Mouse (Mus musculus) limb, embryonic 14.5 days (tissue): ENCODE data around the gene Mex3a. TPM values are rescaled to one million over a fixed set of nuclear protein-coding genes. Genes with fewer than 3 reads are reported as not detected.
A peak's percentile ranks its signal among the peaks of the same experiment; 100 is the strongest.

ENCODE experiments used
- ATAC-seq: fragments of 200-750 bp; cut with Nextera tagmentation; 2 replicates; pipeline ENCODE4 v1.8.0; 2017; ENCODE audit warnings: low read depth, moderate number of reproducible peaks, moderate TSS enrichment; ENCODE audit not compliant: low FRiP score
- DNase-seq: peaks from one replicate; pipeline ENCODE4 v3.0.0-alpha.2; 2015; ENCODE audit warnings: low spot score
- H3K27ac ChIP-seq: fragments of 300-500 bp; sonication (generic); replicated peaks from 2 replicates; pipeline ENCODE4 v1.5.1; 2014; ENCODE audit warnings: low read depth, mild to moderate bottlenecking, low read length, moderate library complexity, mixed read lengths
- H3K27me3 ChIP-seq: fragments of 300-500 bp; sonication (generic); 2 replicates; pipeline ENCODE4 v1.6.1; 2014; ENCODE audit warnings: low read length, mixed read lengths; ENCODE audit not compliant: control insufficient read depth, insufficient read depth
- H3K36me3 ChIP-seq: fragments of 300-500 bp; sonication (generic); 2 replicates; pipeline ENCODE4 v1.6.1; 2014; ENCODE audit warnings: mild to moderate bottlenecking, low read length, moderate library complexity, mixed read lengths; ENCODE audit not compliant: control insufficient read depth, insufficient read depth
- H3K4me1 ChIP-seq: fragments of 300-500 bp; sonication (generic); 2 replicates; pipeline ENCODE4 v1.6.1; 2014; ENCODE audit warnings: antibody characterized with exemption, low read length, mixed read lengths; ENCODE audit not compliant: control insufficient read depth, insufficient read depth
- H3K4me2 ChIP-seq: fragments of 300-500 bp; sonication (generic); replicated peaks from 2 replicates; pipeline ENCODE4 v1.6.1; 2014; ENCODE audit warnings: low read depth, mild to moderate bottlenecking, low read length, moderate library complexity; ENCODE audit not compliant: severe bottlenecking
- H3K4me3 ChIP-seq: fragments of 300-500 bp; sonication (generic); replicated peaks from 2 replicates; pipeline ENCODE4 v1.5.1; 2014; ENCODE audit warnings: low read length
- H3K9ac ChIP-seq: fragments of 300-500 bp; sonication (generic); 2 replicates; pipeline ENCODE4 v1.6.1; 2014; ENCODE audit warnings: mild to moderate bottlenecking, low read depth, low read length, moderate library complexity; ENCODE audit not compliant: severe bottlenecking
- H3K9me3 ChIP-seq: fragments of 300-500 bp; sonication (generic); 2 replicates; pipeline ENCODE4 v1.6.1; 2016; ENCODE audit warnings: low read length; ENCODE audit not compliant: control insufficient read depth
- POLR2A ChIP-seq: fragments of 200-500 bp; IDR thresholded peaks from 2 replicates; pipeline ENCODE4 v1.8.0; 2012; ENCODE audit warnings: inconsistent platforms, mild to moderate bottlenecking, moderate library complexity, borderline replicate concordance; ENCODE audit not compliant: insufficient read depth, insufficient read length; ENCODE audit errors: extremely low read depth
- WGBS: fragments of 180-500 bp; shearing (Covaris S2); extraction: QIAGEN DNeasy Blood & Tissue Kit; methylation state at CpG from one replicate; pipeline ENCODE4 v1.1.7; 2014; 5-methylcytosine and 5-hydroxymethylcytosine counted together
- polyA plus RNA-seq, 2 experiments: library from polyadenylated mRNA; depleted of rRNA in 1 of 2; stranded (reverse) in 1 of 2; unstranded in 1 of 2; fragments of >200 nt; fragmentation: Nextera tagmentation in 1 of 2; extraction: Ambion mirVana in 1 of 2; gene quantifications; 2 replicates each; pipeline versions ENCODE4 v1.2.1 to v1.2.3; 2012 to 2014

Mex3a gene
- polyA plus RNA-seq, 2 experiments: 26.7 to 49.3 TPM

DNA sequence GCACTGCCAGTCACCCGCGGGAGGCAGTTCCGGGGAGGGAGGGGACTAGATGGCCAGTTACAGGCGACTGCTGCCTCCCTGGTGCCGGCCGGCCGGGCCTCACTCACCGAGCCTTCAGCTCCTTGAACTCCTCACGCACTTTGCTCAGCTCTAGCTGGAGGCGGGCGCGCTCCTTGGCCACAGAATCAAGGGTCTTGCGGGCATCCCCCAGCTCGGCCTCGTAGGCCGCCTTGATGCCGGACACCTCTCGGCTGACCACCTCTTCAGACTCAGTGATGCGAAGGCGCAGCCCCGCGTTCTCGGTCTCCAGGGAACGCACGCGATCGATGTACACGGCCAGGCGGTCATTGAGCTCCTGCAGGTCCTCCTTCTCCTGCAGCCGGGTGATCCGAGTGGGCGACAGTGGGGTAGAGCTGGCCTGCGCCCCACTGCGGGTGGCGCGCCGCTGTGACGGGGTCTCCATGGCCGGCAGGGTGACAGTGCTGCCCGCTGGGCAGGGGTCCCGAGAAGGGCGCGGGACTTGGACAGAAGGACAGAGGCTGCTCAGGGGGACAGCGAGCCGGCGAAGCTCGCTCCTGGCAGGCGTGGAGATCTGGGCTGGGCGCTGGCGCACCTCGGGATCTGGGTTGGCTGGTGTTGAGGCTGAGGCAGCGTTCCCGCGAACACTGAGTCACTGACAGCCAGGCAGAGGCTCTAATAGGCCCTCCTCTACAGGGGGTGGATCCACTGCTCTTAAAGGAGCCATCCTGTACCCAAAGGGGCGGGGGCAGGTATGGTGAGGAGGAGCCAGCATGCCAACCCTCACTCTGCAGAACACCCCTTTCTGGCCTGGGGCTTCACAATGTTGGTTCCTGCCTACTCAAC is 29.3 kb upstream of the Mex3a start:
- Histone ChIP-seq H3K27ac (peak overlapping the region; percentile 91), H3K4me2 (peak overlapping the region; percentile 90), H3K9me3 (no peaks in the 10 kb centered on the region), H3K27me3 (no peaks in the 10 kb centered on the region), H3K4me3 (peak overlapping the region; percentile 88), H3K4me1 (peaks cover 50% of the 10 kb centered on the region), H3K36me3 (peaks cover 8% of the 10 kb centered on the region), H3K9ac (peak overlapping the region; percentile 83)
- DNase-seq (peak; percentile 95), ATAC-seq (peak; percentile 85)
- TF ChIP-seq POLR2A: peak; percentile 75; the same call in 1 of the 2 replicates
- WGBS: under 1% methylated on average over 54 of the region's 55 CpGs

DNA sequence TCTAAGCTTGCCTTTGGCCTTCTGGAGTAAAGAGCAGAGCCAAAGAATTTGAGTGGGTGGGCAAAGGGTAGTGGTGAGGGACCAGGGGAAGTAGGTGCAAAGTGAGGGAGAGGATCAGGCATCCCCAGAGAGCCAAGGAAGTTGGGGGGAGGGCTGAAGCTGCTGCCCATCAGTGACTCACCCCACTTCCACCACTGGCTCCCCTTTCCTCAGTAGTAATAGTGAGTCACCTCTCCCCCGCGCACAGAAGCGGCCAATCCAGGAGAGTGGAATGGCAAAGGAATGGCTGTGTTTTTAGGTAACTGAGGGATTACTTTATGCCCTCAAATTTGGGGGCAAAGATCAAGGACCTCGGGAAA is 28.7 kb upstream of the Mex3a start:
- TF ChIP-seq POLR2A: no peak
- ATAC-seq (peak; percentile 35), DNase-seq (peak; percentile 50)
- H3K9ac ChIP-seq: peak overlapping the region; percentile 83; the same call in 1 of the 2 replicates
- H3K27ac ChIP-seq: peak overlapping the region; percentile 91
- 10% methylated on average over 4 of the region's 4 CpGs for whole genome bisulfite sequencing
- H3K9me3 ChIP-seq: no peaks in the 10 kb centered on the region
- peak overlapping the region; percentile 90 for H3K4me2 ChIP-seq
- no peaks in the 10 kb centered on the region for H3K27me3 ChIP-seq
- peaks cover 7% of the 10 kb centered on the region for H3K36me3 ChIP-seq
- peaks cover 50% of the 10 kb centered on the region for H3K4me1 ChIP-seq
- peak overlapping the region; percentile 88 for H3K4me3 ChIP-seq

DNA sequence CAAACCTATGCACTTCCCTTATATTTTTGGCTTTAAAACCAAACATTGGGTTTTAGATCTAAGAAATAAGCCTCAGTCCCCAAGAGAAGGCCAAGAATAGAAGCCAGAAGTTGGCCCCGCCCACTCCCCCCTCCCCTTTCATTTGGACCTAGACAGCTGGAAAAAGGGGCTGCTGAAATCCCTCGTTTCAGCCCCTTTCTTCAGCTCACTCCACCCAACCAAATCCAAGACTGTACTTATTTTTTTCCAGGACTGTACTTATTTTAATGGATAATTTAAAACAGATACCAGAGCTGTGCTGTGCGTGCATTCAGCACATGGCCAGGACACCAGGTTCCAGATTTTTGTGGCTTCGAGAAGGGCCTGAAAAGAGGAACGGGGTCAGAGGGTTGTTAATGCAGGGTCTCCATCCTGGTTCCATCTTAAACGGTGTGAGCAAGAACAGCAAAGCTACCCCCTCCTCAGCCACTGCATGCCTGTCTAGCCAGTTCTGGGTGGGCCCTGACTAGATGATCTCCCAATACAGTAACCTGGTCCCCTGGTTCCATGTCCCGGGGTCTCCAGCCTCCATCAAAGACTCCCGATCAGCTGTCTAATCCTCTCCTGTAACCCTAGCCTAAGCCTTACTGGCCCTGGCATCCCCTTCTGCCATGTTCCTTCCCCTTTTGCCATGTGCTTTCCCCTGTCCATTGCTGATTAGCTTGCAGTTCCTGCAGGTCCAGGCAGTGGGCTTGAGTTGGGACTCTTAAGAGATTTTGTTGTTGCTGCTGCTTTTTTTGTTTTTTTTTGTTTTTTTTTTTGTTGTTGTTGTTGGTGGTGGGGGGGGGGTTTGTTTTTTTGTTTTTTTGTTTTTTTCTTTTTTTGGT is 28.1 kb upstream of the Mex3a start:
- Histone ChIP-seq H3K4me3 (peak overlapping the region; percentile 88; the same call in 1 of the 2 replicates), H3K27me3 (no peaks in the 10 kb centered on the region), H3K4me1 (peaks cover 51% of the 10 kb centered on the region), H3K27ac (peak overlapping the region; percentile 91), H3K36me3 (peaks cover 2% of the 10 kb centered on the region), H3K9ac (no peak overlapping the region), H3K9me3 (no peaks in the 10 kb centered on the region), H3K4me2 (peak overlapping the region; percentile 90)
- 15% methylated on average over 8 of the region's 8 CpGs for WGBS
- TF ChIP-seq POLR2A: no peak
- DNase-seq (peak; percentile 94), ATAC-seq (peak; percentile 56)

DNA sequence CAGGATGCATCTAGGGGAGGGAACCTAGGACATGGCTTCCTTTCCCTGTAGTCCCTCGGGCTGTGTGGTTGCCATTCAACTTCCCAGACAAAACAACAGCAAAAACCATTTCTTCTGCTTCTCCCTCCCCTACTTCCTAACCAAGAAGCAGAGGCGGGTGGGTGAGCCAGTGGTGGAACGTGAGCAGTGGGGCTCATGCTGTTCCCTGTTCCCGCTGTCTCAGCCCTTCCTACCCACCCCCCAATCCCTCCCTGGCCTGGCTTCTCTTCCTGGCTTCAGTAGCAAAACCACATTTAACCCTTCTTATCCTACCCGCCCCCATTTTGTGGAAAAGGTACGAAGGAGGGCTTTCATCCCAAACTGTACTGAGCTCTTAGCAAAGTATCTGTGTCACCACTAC is 27.1 kb upstream of the Mex3a start:
- Histone ChIP-seq H3K4me3 (no peak overlapping the region), H3K4me1 (peaks cover 57% of the 10 kb centered on the region)
- peak; percentile 64 for DNase-seq

DNA sequence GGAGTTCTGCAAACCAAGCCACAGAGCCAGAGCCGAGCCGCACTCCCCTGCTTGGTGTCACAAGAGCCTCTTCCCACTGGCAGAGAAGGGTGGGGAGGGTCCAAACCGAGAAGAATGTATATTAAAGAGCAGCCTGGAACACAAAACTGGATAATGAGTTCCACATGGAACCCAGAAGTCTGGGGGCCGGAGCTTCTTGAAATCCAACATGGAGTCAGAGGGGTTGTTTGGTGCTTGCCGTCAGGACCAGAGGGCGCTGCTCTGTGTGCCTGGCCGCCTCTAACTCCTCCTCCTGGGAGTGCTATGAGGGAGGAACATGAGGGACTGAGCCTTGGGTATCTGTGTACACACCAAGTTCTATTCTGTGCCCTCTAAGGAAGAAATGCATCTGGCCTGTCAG is 26.4 kb upstream of the Mex3a start:
- Histone ChIP-seq H3K36me3 (no peaks in the 10 kb centered on the region), H3K4me2 (peak overlapping the region; percentile 33), H3K9me3 (no peaks in the 10 kb centered on the region), H3K4me1 (peaks cover 62% of the 10 kb centered on the region), H3K27me3 (no peaks in the 10 kb centered on the region), H3K4me3 (no peak overlapping the region), H3K9ac (no peak overlapping the region), H3K27ac (peak overlapping the region; percentile 91)
- DNase-seq: peak; percentile 75
- TF ChIP-seq POLR2A: no peak
- no peak for ATAC-seq
- 16% methylated on average over 7 of the region's 7 CpGs for WGBS

More for the DNA sequence above, 27.1 kb upstream of the Mex3a start:
- Histone ChIP-seq H3K9me3 (no peaks in the 10 kb centered on the region), H3K4me2 (peak overlapping the region; percentile 33), H3K9ac (no peak overlapping the region), H3K27me3 (no peaks in the 10 kb centered on the region), H3K27ac (peak overlapping the region; percentile 91), H3K36me3 (no peaks in the 10 kb centered on the region)
- ATAC-seq: no peak
- 44% methylated on average over 6 of the region's 6 CpGs for WGBS
- no peak for TF ChIP-seq POLR2A
